Mouse (Mus musculus) limb, embryonic 14.5 days (tissue): ENCODE measurements around the gene Slc37a1. TPM values are rescaled to one million over a fixed set of nuclear protein-coding genes. Genes with fewer than 3 reads are reported as not detected.

Source experiments
- ATAC-seq: fragments of 200-750 bp; cut with Nextera tagmentation; 2 replicates; pipeline ENCODE4 v1.8.0; 2017; ENCODE audit warnings: low read depth, moderate number of reproducible peaks, moderate TSS enrichment; ENCODE audit not compliant: low FRiP score
- DNase-seq: peaks from one replicate; pipeline ENCODE4 v3.0.0-alpha.2; 2015; ENCODE audit warnings: low spot score
- H3K27ac ChIP-seq: fragments of 300-500 bp; sonication (generic); replicated peaks from 2 replicates; pipeline ENCODE4 v1.5.1; 2014; ENCODE audit warnings: low read depth, mild to moderate bottlenecking, low read length, moderate library complexity, mixed read lengths
- H3K27me3 ChIP-seq: fragments of 300-500 bp; sonication (generic); 2 replicates; pipeline ENCODE4 v1.6.1; 2014; ENCODE audit warnings: low read length, mixed read lengths; ENCODE audit not compliant: control insufficient read depth, insufficient read depth
- H3K36me3 ChIP-seq: fragments of 300-500 bp; sonication (generic); 2 replicates; pipeline ENCODE4 v1.6.1; 2014; ENCODE audit warnings: mild to moderate bottlenecking, low read length, moderate library complexity, mixed read lengths; ENCODE audit not compliant: control insufficient read depth, insufficient read depth
- H3K4me1 ChIP-seq: fragments of 300-500 bp; sonication (generic); 2 replicates; pipeline ENCODE4 v1.6.1; 2014; ENCODE audit warnings: antibody characterized with exemption, low read length, mixed read lengths; ENCODE audit not compliant: control insufficient read depth, insufficient read depth
- H3K4me2 ChIP-seq: fragments of 300-500 bp; sonication (generic); replicated peaks from 2 replicates; pipeline ENCODE4 v1.6.1; 2014; ENCODE audit warnings: low read depth, mild to moderate bottlenecking, low read length, moderate library complexity; ENCODE audit not compliant: severe bottlenecking
- H3K4me3 ChIP-seq: fragments of 300-500 bp; sonication (generic); replicated peaks from 2 replicates; pipeline ENCODE4 v1.5.1; 2014; ENCODE audit warnings: low read length
- H3K9ac ChIP-seq: fragments of 300-500 bp; sonication (generic); 2 replicates; pipeline ENCODE4 v1.6.1; 2014; ENCODE audit warnings: mild to moderate bottlenecking, low read depth, low read length, moderate library complexity; ENCODE audit not compliant: severe bottlenecking
- H3K9me3 ChIP-seq: fragments of 300-500 bp; sonication (generic); 2 replicates; pipeline ENCODE4 v1.6.1; 2016; ENCODE audit warnings: low read length; ENCODE audit not compliant: control insufficient read depth
- POLR2A ChIP-seq: fragments of 200-500 bp; IDR thresholded peaks from 2 replicates; pipeline ENCODE4 v1.8.0; 2012; ENCODE audit warnings: inconsistent platforms, mild to moderate bottlenecking, moderate library complexity, borderline replicate concordance; ENCODE audit not compliant: insufficient read depth, insufficient read length; ENCODE audit errors: extremely low read depth
- WGBS: fragments of 180-500 bp; shearing (Covaris S2); extraction: QIAGEN DNeasy Blood & Tissue Kit; methylation state at CpG from one replicate; pipeline ENCODE4 v1.1.7; 2014; 5-methylcytosine and 5-hydroxymethylcytosine counted together
- polyA plus RNA-seq, 2 experiments: library from polyadenylated mRNA; depleted of rRNA in 1 of 2; stranded (reverse) in 1 of 2; unstranded in 1 of 2; fragments of >200 nt; fragmentation: Nextera tagmentation in 1 of 2; extraction: Ambion mirVana in 1 of 2; gene quantifications; 2 replicates each; pipeline versions ENCODE4 v1.2.1 to v1.2.3; 2012 to 2014

The Slc37a1 gene
- polyA plus RNA-seq, 2 experiments, result 1.6 to 2.4 TPM

DNA sequence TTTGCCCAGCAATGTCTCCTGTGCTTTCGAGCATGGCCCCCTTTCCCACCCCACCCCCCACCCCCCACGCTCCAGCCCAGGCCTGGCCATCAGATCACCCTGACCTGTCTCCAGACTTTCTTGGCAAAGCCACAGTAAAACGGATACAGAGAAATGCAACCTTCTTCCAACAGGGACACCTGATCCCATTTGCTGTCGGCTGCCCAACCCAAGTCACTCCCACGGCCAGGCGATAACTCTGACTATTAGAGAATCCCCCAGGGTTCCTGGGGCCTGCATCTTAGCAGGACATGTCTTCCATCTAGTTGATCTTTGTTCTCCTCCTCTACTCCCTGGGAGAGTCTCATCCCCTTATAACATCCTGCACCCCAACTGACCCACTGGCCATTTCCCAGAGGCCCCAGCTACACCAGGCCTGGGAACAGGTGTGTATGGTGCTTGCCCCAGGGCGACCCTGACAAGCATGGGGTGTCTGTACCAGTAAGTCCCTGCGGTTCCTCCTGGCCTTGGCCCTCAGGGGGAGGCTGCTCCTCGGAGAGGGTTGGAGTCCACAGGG is 28.2 kb upstream of the Slc37a1 start:
- Histone ChIP-seq H3K9ac (no peak overlapping the region), H3K27me3 (no peaks in the 10 kb centered on the region), H3K9me3 (no peaks in the 10 kb centered on the region), H3K4me3 (no peak overlapping the region), H3K4me2 (no peak overlapping the region), H3K4me1 (0 out of 2 replicates have a peak, but pooled peaks cover 2% of the 10 kb centered on the region), H3K27ac (no peak overlapping the region), H3K36me3 (no peaks in the 10 kb centered on the region)
- 71% methylated on average over 9 of the region's 9 CpGs for WGBS
- DNase-seq (no peak), ATAC-seq (no peak)
- no peak for TF ChIP-seq POLR2A

DNA sequence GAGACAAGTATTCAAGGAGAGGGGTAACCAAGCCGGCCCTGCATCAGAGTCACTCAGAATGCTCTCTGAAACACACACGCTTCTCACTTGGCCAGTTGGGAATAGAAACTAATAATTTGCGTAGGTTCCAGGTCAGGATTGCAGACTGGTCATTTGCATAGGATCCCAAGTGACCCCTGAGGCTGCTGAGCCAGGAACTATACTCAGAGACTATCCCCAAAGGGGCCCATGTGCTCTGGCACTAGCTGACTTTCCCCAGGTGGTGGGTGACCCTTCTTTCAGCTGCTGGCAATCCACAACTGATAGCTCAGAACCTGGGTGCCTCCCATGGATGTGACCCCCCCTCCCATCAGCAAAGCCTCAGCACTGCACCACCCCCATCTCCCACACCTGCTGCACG is 27.4 kb upstream of the Slc37a1 start:
- WGBS, result 70% methylated on average over 4 of the region's 4 CpGs

DNA sequence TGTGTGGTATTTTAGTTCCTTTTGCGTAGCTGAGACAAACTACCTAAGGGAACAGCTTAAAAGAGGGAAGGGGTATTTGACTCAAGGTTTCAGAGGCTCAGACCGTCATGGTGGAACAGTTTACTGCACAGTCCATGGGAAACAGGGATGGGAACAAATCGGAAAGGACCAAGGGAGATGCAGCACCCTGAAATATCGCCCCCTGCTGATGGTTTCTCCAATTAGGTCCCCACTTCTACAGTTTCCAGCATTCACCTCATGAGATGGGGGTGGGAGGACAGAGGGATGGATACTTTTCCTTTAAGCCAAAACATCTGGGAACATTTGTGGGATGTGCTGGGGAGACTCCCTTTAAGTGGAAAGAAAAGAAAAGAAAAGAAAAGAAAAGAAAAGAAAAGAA is 26.8 kb upstream of the Slc37a1 start:
- Histone ChIP-seq H3K27ac (no peak overlapping the region), H3K9ac (no peak overlapping the region), H3K4me3 (no peak overlapping the region), H3K36me3 (no peaks in the 10 kb centered on the region), H3K27me3 (no peaks in the 10 kb centered on the region), H3K4me1 (no peaks in the 10 kb centered on the region), H3K4me2 (no peak overlapping the region), H3K9me3 (no peaks in the 10 kb centered on the region)
- DNase-seq (no peak), ATAC-seq (no peak)
- no peak for TF ChIP-seq POLR2A
- WGBS, result 71% methylated on average over 4 of the region's 4 CpGs

More for the DNA sequence above, 27.4 kb upstream of the Slc37a1 start:
- H3K4me1 ChIP-seq, result 0 out of 2 replicates have a peak, but pooled peaks cover 2% of the 10 kb centered on the region
- H3K27ac ChIP-seq, result no peak overlapping the region
- no peaks in the 10 kb centered on the region for H3K9me3 ChIP-seq
- H3K36me3 ChIP-seq, result no peaks in the 10 kb centered on the region
- H3K27me3 ChIP-seq, result no peaks in the 10 kb centered on the region
- H3K9ac ChIP-seq, result no peak overlapping the region
- H3K4me2 ChIP-seq, result no peak overlapping the region
- TF ChIP-seq POLR2A, result no peak
- H3K4me3 ChIP-seq, result no peak overlapping the region
- ATAC-seq (no peak), DNase-seq (no peak)

DNA sequence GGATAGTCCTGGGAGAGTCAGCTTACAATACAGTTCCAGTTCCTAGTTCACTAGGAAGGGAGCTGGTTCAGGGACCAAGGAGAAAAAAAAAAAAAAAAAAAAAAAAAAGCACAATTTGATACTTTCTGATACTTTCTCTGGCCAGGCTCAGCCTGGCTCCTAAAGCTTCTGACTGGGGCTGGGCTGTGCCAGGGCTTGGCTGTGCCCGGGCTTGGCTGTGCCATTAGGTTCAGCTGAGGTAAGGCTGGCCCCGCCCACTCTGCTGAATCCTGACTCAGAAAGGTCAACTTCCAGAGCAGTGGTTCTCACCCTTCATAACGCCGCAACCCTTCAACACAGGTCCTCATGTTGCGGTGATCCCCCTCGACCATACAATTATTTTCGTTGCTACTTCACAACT is 26.2 kb upstream of the Slc37a1 start:
- Histone ChIP-seq H3K9ac (no peak overlapping the region), H3K4me2 (no peak overlapping the region), H3K9me3 (no peaks in the 10 kb centered on the region), H3K4me3 (no peak overlapping the region), H3K27me3 (no peaks in the 10 kb centered on the region), H3K27ac (no peak overlapping the region), H3K4me1 (no peaks in the 10 kb centered on the region), H3K36me3 (no peaks in the 10 kb centered on the region)
- no peak for TF ChIP-seq POLR2A
- WGBS, result 72% methylated on average over 7 of the region's 7 CpGs
- DNase-seq (no peak), ATAC-seq (no peak)

DNA sequence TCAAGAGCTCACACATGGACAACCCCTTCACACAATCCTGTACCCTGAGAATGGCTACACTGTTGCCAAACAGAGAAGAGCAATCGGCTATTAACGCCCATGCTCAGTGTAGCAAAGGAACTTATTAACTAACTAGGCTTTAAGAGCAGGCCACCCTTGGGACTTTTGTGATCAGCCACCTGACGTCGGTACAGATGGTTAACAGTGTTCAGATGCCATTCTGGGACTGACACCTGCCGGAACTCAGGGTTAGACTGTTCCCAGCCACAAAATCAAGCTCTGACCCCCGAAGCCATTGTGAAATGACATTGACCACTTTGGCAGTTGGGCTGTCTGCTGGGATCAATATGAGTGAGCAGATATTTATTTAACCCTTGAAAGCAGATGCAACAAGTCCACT is 25.2 kb upstream of the Slc37a1 start:
- H3K4me2 ChIP-seq, result no peak overlapping the region
- WGBS, result 77% methylated on average over 6 of the region's 6 CpGs
- no peaks in the 10 kb centered on the region for H3K4me1 ChIP-seq
- no peaks in the 10 kb centered on the region for H3K36me3 ChIP-seq
- H3K9me3 ChIP-seq, result no peaks in the 10 kb centered on the region
- H3K27me3 ChIP-seq, result no peaks in the 10 kb centered on the region
- H3K27ac ChIP-seq, result no peak overlapping the region
- H3K9ac ChIP-seq, result no peak overlapping the region
- ATAC-seq (no peak), DNase-seq (no peak)
- TF ChIP-seq POLR2A, result no peak
- H3K4me3 ChIP-seq, result no peak overlapping the region

DNA sequence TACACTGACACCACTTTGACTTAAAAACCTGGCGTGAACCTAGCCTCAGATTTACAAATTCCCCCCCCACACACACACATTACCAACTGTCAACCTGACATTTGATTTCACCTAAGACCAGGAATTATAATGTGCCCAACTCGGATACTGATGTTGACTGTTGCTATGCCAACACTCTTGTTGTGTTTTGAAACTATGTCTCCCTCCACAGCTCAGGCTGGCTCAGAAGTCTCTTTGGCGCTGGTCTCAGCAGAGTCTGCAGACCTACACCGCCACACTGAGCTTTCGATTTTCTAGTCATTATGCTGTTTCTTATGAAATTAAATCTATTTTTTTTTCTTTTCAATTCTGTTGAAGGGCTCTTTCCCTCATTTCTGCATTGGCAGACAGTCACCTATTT is 23.9 kb upstream of the Slc37a1 start:
- no peak for ATAC-seq
- Histone ChIP-seq H3K27ac (no peak overlapping the region), H3K9ac (no peak overlapping the region), H3K4me1 (no peaks in the 10 kb centered on the region), H3K4me3 (no peak overlapping the region), H3K4me2 (no peak overlapping the region), H3K27me3 (no peaks in the 10 kb centered on the region), H3K9me3 (no peaks in the 10 kb centered on the region), H3K36me3 (no peaks in the 10 kb centered on the region)
- TF ChIP-seq POLR2A, result no peak
- 75% methylated on average over 5 of the region's 5 CpGs for WGBS
- no peak for DNase-seq
